Mouse (Mus musculus) embryonic facial prominence, embryonic 10.5 days (tissue): ENCODE measurements around the gene Btbd35f28. TPM values are rescaled to one million over a fixed set of nuclear protein-coding genes. Genes with fewer than 3 reads are reported as not detected.
"Not testable (repeated sequence)": the region's sequence is repeated elsewhere in the genome, so short reads cannot be mapped to it uniquely, and the experiment has no call there.

Source experiments
- DNase-seq: peaks from one replicate; pipeline ENCODE4 v3.0.0-alpha.2; 2017; ENCODE audit warnings: low spot score
- H3K27ac ChIP-seq: fragments of 300-500 bp; sonication (generic); replicated peaks from 2 replicates; pipeline ENCODE4 v1.5.1; 2016; ENCODE audit warnings: mild to moderate bottlenecking
- H3K27me3 ChIP-seq: fragments of 300-500 bp; sonication (generic); replicated peaks from 2 replicates; pipeline ENCODE4 v1.6.1; 2016; ENCODE audit warnings: low read depth, mild to moderate bottlenecking; ENCODE audit not compliant: poor library complexity, severe bottlenecking
- H3K36me3 ChIP-seq: fragments of 300-500 bp; sonication (generic); replicated peaks from 2 replicates; pipeline ENCODE4 v1.6.1; 2016; ENCODE audit warnings: mild to moderate bottlenecking, moderate library complexity
- H3K4me1 ChIP-seq: fragments of 300-500 bp; sonication (generic); 2 replicates; pipeline ENCODE4 v1.6.1; 2016
- H3K4me3 ChIP-seq: fragments of 300-500 bp; sonication (generic); 2 replicates; pipeline ENCODE4 v1.5.1; 2016; ENCODE audit warnings: mild to moderate bottlenecking, moderate library complexity
- H3K9me3 ChIP-seq: fragments of 300-500 bp; sonication (generic); 2 replicates; pipeline ENCODE4 v1.6.1; 2016; ENCODE audit warnings: mild to moderate bottlenecking
- WGBS: fragments of 180-500 bp; shearing (Covaris S2); methylation state at CpG from one replicate; pipeline ENCODE4 v1.1.7; 2016; 5-methylcytosine and 5-hydroxymethylcytosine counted together
- polyA plus RNA-seq: library from polyadenylated mRNA; unstranded; fragments of >200 nt; fragmentation: Nextera tagmentation; extraction: Ambion mirVana; gene quantifications from 2 replicates; pipeline ENCODE4 v1.2.1, GENCODE M21; 2016

Gene Btbd35f28
- polyA plus RNA-seq: not detected in 2 replicates

- H3K4me3 ChIP-seq, H3K4me1 ChIP-seq, H3K27me3 ChIP-seq, H3K9me3 ChIP-seq, DNase-seq, H3K27ac ChIP-seq, H3K36me3 ChIP-seq: not testable (repeated sequence)
- 80% methylated on average over 1 of the region's 2 CpGs for WGBS
These were observed at the start of gene Btbd35f28 for GRCm38 (mm10) chrX:4196276-4196675. Btbd35f28 (plus strand) TSS chrX:4196576.

Other genes with a start within 250 kb of the Btbd35f28 start
- not detected in 2 replicates for gene Btbd35f16, start 239.6 kb upstream of the Btbd35f28 start, polyA plus RNA-seq
- not detected in 2 replicates for gene Btbd35f3, start 158.9 kb upstream of the Btbd35f28 start, polyA plus RNA-seq
- not detected in 2 replicates for gene Btbd35f20, start 94.7 kb downstream of the Btbd35f28 start, polyA plus RNA-seq
- gene Btbd35f17, start 174.1 kb downstream of the Btbd35f28 start, polyA plus RNA-seq: not detected in 2 replicates